Mouse (Mus musculus): ENCODE results near the gene Btbd18.

DNA sequence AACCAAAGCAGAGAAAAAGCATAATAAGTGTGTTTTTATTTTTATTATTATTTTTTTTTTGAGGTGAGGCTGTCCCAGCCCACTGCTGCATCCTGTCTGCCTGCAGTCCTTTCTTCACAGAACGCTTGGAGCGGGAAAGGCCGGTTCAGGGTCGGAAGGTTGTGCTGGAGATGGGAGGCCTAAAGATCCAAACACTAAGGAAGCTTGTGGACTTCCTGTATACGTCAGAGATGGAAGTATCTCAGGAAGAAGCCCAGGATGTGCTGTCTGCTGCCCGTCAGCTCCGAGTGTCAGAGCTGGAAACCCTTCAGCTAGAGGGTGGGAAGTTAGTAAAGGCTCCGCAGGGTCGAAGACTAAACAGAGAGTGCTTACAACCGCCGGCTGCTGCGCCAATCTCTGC, 7.2 kb downstream of the Btbd18 start:
- TF ChIP-seq CTCF (IDR thresholded peaks at IDR 0.05; ENCODE audit: control insufficient read depth, insufficient read depth, low read length) (no peak), POLR2A (IDR thresholded peaks at IDR 0.05; ENCODE audit: borderline replicate concordance, control insufficient read depth, low read depth, low read length) (no peak)

Measured in bone marrow, adult 2 months (tissue).